Mouse (Mus musculus) skeletal muscle tissue, postnatal 0 days (tissue): ENCODE results near the gene Tnfrsf18. TPM values are rescaled to one million over a fixed set of nuclear protein-coding genes. Genes with fewer than 3 reads are reported as not detected.

ENCODE experiments used
- microRNA counts: library from miRNA; unstranded; fragments of <30 nt; microRNA quantifications from one replicate; lab custom pipeline; 2015
- microRNA-seq, 2 experiments: library from miRNA; unstranded; fragments of <30 nt; microRNA quantifications; one replicate each; pipeline ENCODE4; 2016
- polyA plus RNA-seq: library from polyadenylated mRNA; unstranded; fragments of >200 nt; fragmentation: Nextera tagmentation; extraction: Ambion mirVana; gene quantifications from 2 replicates; pipeline ENCODE4 v1.2.1, GENCODE M21; 2015

Tnfrsf18 gene
- 1.0 and 1.3 TPM in 2 replicates for polyA plus RNA-seq

GRCm38 (mm10) chr4:156026013-156026412, at the start of gene Tnfrsf18:
TSS of gene Tnfrsf18 (plus strand) at chr4:156026164.

GRCm38 (mm10) chr4:155992241-155992905, 33.6 kb upstream of the Tnfrsf18 start, which contains the start of the genes B3galt6 and Sdf4:
TSS of gene B3galt6 (minus strand) at chr4:155992649.
TSS of gene Sdf4 (plus strand) at chr4:155992872.

GRCm38 (mm10) chr4:156013637-156014036, 12.3 kb upstream of the Tnfrsf18 start, which contains the start of gene Tnfrsf4:
TSS of gene Tnfrsf4 (plus strand) at chr4:156013843.

GRCm38 (mm10) chr4:156059261-156059660, 33.3 kb downstream of the Tnfrsf18 start, which contains the start of gene Ttll10:
TSS of gene Ttll10 (minus strand) at chr4:156059414.

MicroRNA genes within 50 kb of the gene (microRNA counts, 519-probe panel; counts per million panel counts)
- microRNA mmu-miR-200a (lab: Ali Mortazavi, UCI) (296 counts per million, percentile 58 among the panel's probes with 10 or more counts), microRNA mmu-miR-200b (lab: Ali Mortazavi, UCI) (2,628 counts per million, percentile 69 among the panel's probes with 10 or more counts), microRNA mmu-miR-429 (lab: Ali Mortazavi, UCI) (296 counts per million, percentile 58 among the panel's probes with 10 or more counts)

Small RNA genes within 50 kb of the gene (microRNA-seq; reads per million reads assigned to microRNA genes)
- gene Mir200a = 0.42 to 1.4 reads per million in 2 experiments
- 4.9 to 8.6 reads per million in 2 experiments for gene Mir200b
- gene Mir429 = 10.6 to 20.5 reads per million in 2 experiments

Other genes starting within 250 kb of the Tnfrsf18 start
- 1.4 and 1.5 TPM in 2 replicates for gene Tmem88b, start 240.3 kb upstream of the Tnfrsf18 start, polyA plus RNA-seq
- 0.13 and 0.15 TPM in 2 replicates for gene Ankrd65, start 235.7 kb upstream of the Tnfrsf18 start, polyA plus RNA-seq
- 172 and 176 TPM in 2 replicates for gene Mrpl20, start 223.3 kb upstream of the Tnfrsf18 start, polyA plus RNA-seq
- gene Ccnl2, start 213.7 kb upstream of the Tnfrsf18 start, polyA plus RNA-seq = 89.3 and 91.0 TPM in 2 replicates
- 131 and 148 TPM in 2 replicates for gene Aurkaip1, start 194.9 kb upstream of the Tnfrsf18 start, polyA plus RNA-seq
- gene Mxra8, start 186.5 kb upstream of the Tnfrsf18 start, polyA plus RNA-seq = 109 and 120 TPM in 2 replicates
- 13.5 and 16.4 TPM in 2 replicates for gene Dvl1, start 178.8 kb upstream of the Tnfrsf18 start, polyA plus RNA-seq
- 0.16 and 0.21 TPM in 2 replicates for gene Tas1r3, start 162.8 kb upstream of the Tnfrsf18 start, polyA plus RNA-seq
- gene Cptp, start 156.7 kb upstream of the Tnfrsf18 start, polyA plus RNA-seq = 8.0 and 8.1 TPM in 2 replicates
- gene Ints11, start 156.6 kb upstream of the Tnfrsf18 start, polyA plus RNA-seq = 23.9 and 26.2 TPM in 2 replicates
- 24.9 and 28.0 TPM in 2 replicates for gene Pusl1, start 134.4 kb upstream of the Tnfrsf18 start, polyA plus RNA-seq
- gene Acap3, start 134.3 kb upstream of the Tnfrsf18 start, polyA plus RNA-seq = 9.6 and 9.8 TPM in 2 replicates
- 65.7 and 69.6 TPM in 2 replicates for gene Ube2j2, start 82.3 kb upstream of the Tnfrsf18 start, polyA plus RNA-seq
- 22.7 and 51.1 TPM in 2 replicates for gene C1qtnf12, start 63.8 kb upstream of the Tnfrsf18 start, polyA plus RNA-seq
- gene B3galt6, start 33.5 kb upstream of the Tnfrsf18 start, polyA plus RNA-seq = 8.4 and 8.5 TPM in 2 replicates
- gene Sdf4, start 33.3 kb upstream of the Tnfrsf18 start, polyA plus RNA-seq = 85.8 and 116 TPM in 2 replicates
- gene Tnfrsf4, start 12.3 kb upstream of the Tnfrsf18 start, polyA plus RNA-seq = 0.23 and 0.38 TPM in 2 replicates
- gene Ttll10, start 33.2 kb downstream of the Tnfrsf18 start, polyA plus RNA-seq = not detected in 2 replicates
- gene 9430015G10Rik, start 83.8 kb downstream of the Tnfrsf18 start, polyA plus RNA-seq = 4.9 and 5.1 TPM in 2 replicates
- 0.19 TPM in 1 of 2 replicates, not detected in the other for gene Rnf223, start 104.3 kb downstream of the Tnfrsf18 start, polyA plus RNA-seq
- gene Agrn, start 171.3 kb downstream of the Tnfrsf18 start, polyA plus RNA-seq = 9.7 and 10.3 TPM in 2 replicates
- 5.4 and 5.6 TPM in 2 replicates for gene Isg15, start 174.7 kb downstream of the Tnfrsf18 start, polyA plus RNA-seq
- 1.4 and 2.0 TPM in 2 replicates for gene AW011738, start 177.1 kb downstream of the Tnfrsf18 start, polyA plus RNA-seq
- 17.7 and 19.9 TPM in 2 replicates for gene Perm1, start 189.7 kb downstream of the Tnfrsf18 start, polyA plus RNA-seq
- 7.1 TPM in 2 replicates for gene Plekhn1, start 208.7 kb downstream of the Tnfrsf18 start, polyA plus RNA-seq
- gene Noc2l, start 209.8 kb downstream of the Tnfrsf18 start, polyA plus RNA-seq = 21.8 and 23.8 TPM in 2 replicates
- gene Samd11, start 229.5 kb downstream of the Tnfrsf18 start, polyA plus RNA-seq = not detected in 2 replicates